Mouse (Mus musculus) ovary, adult 18-20 months (tissue): ENCODE measurements at regions not wholly inside any gene's neighbourhood (a gene's known extent, or its start where the extent isn't known, plus 50 kb on each side); places are given as distances from the start of the nearest gene placed in this dataset.
"Not testable (repeated sequence)": the region's sequence is repeated elsewhere in the genome, so short reads cannot be mapped to it uniquely, and the experiment has no call there.

ENCODE experiments used
- DNase-seq: peaks from one replicate; pipeline ENCODE4 v3.0.0; 2022; ENCODE audit warnings: low spot score, mixed read lengths

- peak; percentile 53 for DNase-seq
Measured at GRCm38 (mm10) chr3:120531880-120532580, 639.5 kb downstream of the Rwdd3 start.

GRCm38 (mm10) chr3:120511651-120512050, 659.8 kb downstream of the Rwdd3 start:
- no peak for DNase-seq

- DNase-seq = no peak
Measured at GRCm38 (mm10) chr3:120498937-120499336, 672.6 kb downstream of the Rwdd3 start.

DNA sequence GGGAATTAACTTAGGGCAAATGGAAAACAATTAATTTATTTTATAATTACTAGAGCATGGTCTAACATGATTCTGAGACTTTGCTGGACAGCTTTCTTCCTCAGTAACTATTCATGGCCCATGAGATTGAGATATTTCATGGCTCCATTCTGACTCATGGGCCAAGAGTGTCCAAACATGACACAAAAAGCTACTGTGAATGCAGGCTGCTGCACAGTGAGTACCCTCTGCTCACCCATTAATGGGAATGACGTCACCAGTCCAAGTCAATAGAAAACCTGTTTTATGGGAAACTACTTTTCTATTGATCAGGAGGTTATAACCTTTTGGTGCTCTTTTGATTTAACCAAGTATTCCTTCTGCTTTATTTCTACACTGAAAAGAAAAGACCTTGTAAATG, 693.6 kb downstream of the Rwdd3 start:
- no peak for DNase-seq

DNA sequence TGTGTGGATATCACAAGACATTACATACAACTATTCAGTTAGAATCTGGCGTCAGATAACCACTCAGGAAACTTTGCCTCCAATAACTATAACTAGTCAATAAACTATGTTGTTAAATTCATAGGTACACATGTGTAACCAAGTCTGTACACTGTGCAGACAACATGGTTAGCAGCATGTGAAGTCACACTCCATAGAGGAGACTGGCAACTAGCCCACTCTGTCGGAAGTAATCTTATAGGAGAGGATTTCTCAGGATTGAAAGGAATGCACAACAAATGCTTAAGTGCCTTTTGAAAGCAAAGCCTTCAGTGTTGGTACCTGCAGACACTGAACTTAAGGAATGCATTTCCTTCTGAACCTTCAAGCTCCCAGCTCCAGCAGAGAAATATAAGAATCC, 693.0 kb upstream of the Ptbp2 start:
- no peak for DNase-seq

GRCm38 (mm10) chr3:120473645-120474038, 689.4 kb upstream of the Ptbp2 start:
- peak; percentile 75 for DNase-seq

DNA sequence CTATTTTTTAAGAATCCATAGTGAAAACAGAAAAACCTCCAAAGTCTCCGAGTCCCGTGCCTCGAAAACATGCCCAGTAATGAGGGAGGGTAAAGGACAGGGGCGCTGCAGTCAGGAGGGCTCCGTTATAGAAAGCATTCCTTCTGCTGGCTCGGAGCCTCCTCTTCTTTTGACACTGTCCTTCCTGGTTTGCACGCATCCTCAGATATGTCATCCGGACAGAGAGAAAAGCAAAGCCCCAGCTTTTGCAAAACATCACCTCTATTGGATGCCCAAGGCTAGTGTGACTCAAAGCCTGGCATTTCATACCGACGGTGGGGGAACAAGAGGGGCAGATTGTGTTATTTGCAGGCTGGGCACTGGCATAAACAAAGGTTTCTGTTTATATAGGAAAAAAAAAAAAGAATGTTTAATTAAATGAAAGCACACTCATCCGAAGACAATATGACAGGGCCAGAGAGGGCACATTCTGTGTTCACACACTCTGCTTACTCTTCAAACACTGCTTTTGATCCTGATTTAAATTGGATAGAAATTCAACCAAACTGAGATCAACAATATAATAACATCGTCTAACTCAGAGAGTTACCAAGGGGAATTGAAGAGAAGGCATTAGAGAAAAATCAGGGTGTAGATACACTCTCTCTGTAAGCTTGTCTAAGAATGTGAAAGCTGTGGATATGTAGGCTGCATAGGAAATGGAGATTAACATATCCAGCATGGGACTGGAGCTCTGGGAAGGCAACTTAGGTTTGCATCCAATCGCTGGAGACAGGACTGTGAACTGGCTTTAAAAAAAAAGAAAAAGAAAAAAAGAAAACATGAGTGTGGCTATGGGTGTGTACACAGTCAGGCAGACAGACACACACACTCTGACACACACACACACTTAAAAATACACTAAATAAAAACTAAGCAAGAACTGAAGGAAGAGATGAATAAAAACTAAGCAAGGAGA, 688.7 kb upstream of the Ptbp2 start:
- DNase-seq = no peak

DNA sequence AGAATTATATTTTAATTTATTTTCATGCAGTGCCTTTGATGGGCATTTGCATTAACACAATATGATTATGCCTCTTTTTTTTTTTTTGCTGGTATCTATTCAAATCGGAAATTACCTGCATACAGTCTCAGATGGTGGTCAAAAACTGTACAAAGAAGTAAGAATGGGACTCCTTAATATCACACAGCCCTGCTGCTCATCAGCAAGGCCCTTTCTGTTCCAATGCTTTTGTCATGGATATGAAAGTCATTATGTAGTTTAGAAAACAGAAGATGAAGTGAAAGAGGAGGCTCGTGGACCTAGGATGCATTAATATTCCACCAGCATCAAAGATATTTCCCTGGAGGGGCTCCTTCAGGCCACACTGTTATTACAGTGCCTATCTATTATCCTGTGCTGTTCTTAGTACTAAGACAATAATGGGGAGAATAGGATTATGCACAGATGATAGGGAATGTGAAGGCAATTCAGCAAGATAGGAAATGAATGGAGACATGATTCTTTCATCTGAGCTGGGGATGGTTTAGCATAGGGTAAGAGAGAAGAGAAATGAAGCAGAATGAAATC, 687.7 kb upstream of the Ptbp2 start:
- DNase-seq = no peak

GRCm38 (mm10) chr3:120468887-120469286, 684.6 kb upstream of the Ptbp2 start:
- no peak for DNase-seq

DNA sequence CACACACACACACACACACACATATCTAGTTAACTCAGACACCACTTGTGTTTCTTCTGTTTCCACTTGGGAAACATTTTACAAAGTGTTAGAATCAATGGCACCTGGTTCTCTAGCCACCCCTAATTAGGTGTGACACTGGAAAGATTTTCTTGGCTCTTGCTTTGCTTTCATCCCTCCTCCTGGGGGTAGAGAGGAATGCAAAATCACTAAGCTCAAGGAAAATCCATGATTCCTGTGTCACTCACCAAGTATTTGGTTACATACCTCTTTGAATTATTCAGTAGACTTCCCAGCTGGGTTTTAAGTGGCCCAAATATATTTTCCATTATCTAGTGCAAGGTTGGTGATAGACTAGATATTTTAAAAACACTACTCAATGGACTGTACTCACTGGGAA, 676.5 kb upstream of the Ptbp2 start:
- no peak for DNase-seq

DNA sequence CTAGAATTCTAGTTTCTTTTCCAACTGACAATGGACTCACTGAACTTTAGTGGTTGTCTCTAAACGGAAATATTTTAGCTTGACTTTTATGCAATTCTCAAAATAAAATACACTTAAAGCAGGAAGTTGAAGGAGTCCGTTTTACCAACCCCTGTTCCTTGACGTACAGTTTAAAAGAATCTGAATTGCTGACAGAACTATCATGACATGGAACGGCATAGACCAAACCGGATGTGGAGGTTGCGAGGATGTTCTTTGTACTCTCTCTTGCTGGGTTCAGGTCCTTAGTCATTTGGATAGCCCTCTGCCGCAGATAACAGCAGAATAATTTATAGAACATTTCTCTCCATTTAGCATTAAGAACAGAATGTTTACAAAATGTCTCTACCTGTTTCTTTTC, 673.6 kb upstream of the Ptbp2 start:
- DNase-seq = no peak

DNA sequence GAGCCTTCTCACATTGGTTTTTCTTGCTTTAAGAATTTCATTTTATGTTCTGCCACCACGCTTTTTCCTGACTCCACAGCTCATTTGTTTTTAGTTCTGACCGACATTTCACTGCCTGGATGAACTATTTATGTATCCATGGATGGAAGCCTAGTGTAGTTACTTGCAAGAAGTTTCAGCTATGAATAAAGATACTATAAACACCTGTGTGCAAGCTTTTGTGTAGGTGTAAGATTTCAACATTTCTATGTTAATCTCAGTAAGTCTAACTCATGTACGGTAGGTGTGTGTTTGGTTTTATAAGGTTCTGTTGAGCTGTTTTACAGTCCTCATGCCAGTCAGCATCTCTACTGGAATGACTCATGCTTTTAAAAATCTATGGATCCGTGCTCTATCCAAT, 656.9 kb upstream of the Ptbp2 start:
- no peak for DNase-seq

DNA sequence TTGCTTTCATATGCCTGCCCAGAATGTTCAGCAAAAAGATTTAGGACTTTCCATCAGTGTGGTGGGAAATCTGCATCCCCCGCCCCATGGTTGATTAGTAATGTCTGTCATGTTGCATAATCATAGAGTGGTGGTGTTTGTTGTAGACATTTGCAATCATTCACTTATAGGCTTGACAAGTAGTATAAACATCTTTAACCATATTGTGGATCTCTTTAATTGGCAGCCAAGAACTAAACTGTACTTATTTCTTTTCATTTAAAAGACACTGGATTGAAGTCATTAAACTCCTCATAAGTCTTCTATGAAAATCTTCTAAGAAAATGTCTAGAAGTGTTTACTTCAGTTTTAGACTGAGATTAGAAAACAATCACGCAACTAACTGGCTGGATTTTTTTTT, 646.0 kb upstream of the Ptbp2 start:
- DNase-seq = no peak

DNA sequence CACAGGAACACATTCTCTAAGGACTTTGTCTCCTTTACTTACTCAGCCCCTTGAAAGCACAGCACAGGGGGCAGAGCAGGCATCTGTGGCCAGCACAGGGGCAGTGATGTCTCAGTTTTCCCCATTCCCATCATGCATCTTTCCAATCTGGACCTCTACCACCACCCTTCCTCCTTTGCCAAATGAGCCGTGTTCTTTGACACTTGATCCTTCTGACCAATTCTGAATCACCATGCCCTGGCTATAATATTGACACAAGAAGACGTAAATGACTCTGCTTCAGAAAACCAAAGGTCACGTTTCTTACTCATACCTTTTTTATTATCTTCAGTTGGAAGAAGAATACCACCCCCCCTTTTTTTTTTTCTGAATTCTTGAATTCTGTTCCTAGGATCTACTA, 632.4 kb upstream of the Ptbp2 start:
- DNase-seq = no peak

GRCm38 (mm10) chr3:120375688-120376289, 591.5 kb upstream of the Ptbp2 start:
- no peak for DNase-seq

GRCm38 (mm10) chr3:120342747-120343377, 558.6 kb upstream of the Ptbp2 start:
- no peak for DNase-seq

DNA sequence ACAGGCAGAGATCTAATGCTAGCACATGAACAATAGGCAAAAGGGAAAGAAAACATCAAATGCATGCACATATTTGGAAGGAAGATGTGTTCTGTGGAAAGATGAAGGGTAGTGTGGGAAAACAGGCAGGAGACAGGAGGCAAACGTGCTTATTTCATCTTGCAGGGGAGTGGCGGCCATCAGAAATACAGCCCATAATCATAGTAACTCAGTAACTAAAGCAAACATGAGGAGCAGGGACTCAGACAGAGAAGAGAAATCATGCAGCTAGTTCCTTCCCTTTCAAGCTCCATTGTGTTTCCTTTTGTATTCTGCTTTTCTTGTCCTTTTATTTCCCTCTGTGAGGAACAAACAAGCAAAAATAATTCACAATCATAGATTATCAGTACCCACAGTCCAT, 557.6 kb upstream of the Ptbp2 start:
- DNase-seq = no peak

DNA sequence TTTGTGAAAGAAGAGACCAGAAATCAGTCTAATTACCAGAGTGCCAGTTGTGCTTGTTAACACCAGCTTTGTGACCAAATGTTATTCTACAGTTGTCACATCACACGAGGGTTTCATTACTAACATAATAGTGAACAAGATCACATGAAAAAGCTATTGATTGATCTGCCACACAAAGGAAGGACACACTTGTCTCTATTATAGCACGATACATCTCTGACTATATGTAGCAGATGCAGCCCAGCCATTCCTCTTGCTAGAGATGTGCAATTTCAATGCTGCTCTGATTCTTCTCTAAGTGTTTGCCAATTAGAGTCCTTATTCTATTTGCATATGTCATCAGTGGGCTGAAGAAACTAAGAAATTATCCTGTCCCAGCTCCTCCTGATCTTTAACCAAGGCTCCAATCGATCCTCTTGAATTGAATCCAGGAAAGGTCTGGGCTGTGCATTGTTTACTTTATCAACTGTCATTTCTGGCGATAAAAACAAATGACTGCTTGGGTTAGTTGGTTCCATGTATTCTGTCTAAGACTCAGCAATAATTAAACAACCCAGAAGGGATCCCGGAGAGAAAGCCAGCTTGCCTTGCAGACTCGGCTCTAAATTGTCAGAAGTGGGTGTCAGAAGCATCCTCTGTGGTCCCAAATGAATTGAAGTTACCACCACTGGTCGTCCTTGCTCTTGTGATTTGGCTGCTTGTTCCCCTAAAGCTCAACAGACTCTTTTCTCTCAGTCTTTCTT, 551.7 kb upstream of the Ptbp2 start:
- no peak for DNase-seq

DNA sequence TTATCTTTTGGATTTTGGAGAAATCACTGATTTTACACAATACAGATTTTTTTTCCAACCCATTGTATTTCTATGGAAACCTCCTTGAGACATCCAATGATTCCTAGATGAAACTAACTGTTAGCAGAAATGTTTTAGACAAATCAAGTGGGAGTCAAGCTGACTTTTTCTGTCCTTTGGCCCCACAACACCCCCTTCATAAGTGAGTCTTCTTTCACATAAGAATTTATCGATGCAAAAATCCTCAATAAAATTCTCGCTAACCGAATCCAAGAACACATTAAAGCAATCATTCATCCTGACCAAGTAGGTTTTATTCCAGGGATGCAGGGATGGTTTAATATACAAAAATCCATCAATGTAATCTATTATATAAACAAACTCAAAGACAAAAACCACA, 522.8 kb upstream of the Ptbp2 start:
- DNase-seq = not testable (repeated sequence)

DNA sequence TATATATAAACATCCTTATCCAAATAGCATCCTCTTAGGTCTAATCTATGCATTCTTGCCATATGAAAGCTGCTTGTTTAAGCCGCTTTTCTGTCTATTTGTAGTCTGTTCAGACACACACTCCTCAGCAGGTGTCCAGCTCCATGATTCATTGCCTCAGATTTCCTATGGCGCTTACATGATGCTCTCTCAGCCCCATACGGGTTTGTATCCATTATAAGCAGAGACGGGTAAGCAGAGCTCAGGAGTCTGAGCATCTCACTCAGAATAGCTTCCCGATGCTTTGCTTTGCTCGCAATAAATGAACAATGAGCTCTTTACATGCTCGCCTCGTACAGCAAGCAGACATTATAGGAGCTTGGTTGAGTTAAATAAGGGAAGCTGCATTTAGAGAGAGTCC, 521.3 kb upstream of the Ptbp2 start:
- no peak for DNase-seq
